Mouse (Mus musculus): Measurements from ENCODE around the gene Gm49368. TPM values are rescaled to one million over a fixed set of nuclear protein-coding genes. Genes with fewer than 3 reads are reported as not detected.
"Not testable (repeated sequence)": the region's sequence is repeated elsewhere in the genome, so short reads cannot be mapped to it uniquely, and the experiment has no call there.

The Gm49368 gene
- polyA plus RNA-seq, 1 experiment from 2014 or later: not detected

DNA sequence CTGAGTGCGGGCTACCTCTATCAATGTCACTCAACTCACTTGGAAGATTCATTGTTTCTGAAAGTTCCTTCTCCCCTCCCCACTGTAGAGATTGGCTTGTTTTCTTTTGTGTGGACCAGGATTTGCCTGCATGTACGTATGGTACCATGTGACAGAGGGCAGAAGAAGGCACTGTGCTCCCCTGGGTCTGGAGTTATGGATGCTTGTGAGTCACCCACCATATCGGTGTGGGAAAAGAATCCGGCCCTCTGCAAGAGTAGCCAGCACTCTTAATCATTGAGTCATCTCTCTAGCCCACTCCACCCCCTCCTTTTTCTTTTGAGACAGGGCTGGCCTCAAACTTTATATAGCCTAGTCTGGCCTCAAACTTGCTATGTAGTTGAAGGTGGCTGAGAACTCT, 37.6 kb upstream of the Gm49368 start:
- H3K9ac ChIP-seq (ENCODE audit: low read length): no peak overlapping the region
- no peaks in the 10 kb centered on the region for H3K36me3 ChIP-seq (ENCODE audit: control insufficient read depth, insufficient read depth, low read length)
- no peaks in the 10 kb centered on the region for H3K9me3 ChIP-seq (replicated peaks; ENCODE audit: control insufficient read depth, low read length)
- DNase-seq (ENCODE audit: low spot score) (no peak), ATAC-seq (no peak)
- no peak overlapping the region for H3K4me2 ChIP-seq (ENCODE audit: low read length)
- WGBS: 88% methylated on average over 4 of the region's 4 CpGs
- H3K4me1 ChIP-seq (ENCODE audit: control insufficient read depth, insufficient read depth, low read length): no peaks in the 10 kb centered on the region
- H3K27ac ChIP-seq (ENCODE audit: low read depth, low read length): no peak overlapping the region
- no peaks in the 10 kb centered on the region for H3K27me3 ChIP-seq (replicated peaks; ENCODE audit: control insufficient read depth, insufficient read depth, low read length)
- no peak overlapping the region for H3K4me3 ChIP-seq (ENCODE audit: low read depth, low read length)

DNA sequence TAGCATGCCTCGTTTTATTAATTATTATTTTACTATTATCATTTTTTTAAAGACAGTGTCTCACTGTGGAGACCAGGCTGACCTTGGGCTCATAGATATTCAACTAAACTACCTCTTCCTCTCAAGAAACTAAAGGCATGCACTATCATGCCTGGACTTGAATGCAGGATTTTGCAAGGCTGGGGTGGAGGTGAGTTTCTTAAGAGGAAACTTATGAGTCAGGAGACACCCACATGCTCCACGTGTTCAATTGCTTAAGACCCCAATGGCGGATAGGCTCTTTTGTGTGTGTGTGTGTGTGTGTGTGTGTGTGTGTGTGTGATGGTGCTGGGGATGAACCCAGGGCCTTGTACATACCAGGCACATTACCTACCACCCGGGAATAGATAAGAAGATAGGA, 37.1 kb upstream of the Gm49368 start:
- ATAC-seq (no peak), DNase-seq (ENCODE audit: low spot score) (no peak)
- H3K27me3 ChIP-seq (replicated peaks; ENCODE audit: control insufficient read depth, insufficient read depth, low read length): no peaks in the 10 kb centered on the region
- H3K4me3 ChIP-seq (ENCODE audit: low read depth, low read length): no peak overlapping the region
- H3K4me2 ChIP-seq (ENCODE audit: low read length): no peak overlapping the region
- no peak overlapping the region for H3K27ac ChIP-seq (ENCODE audit: low read depth, low read length)
- no peaks in the 10 kb centered on the region for H3K4me1 ChIP-seq (ENCODE audit: control insufficient read depth, insufficient read depth, low read length)
- no peaks in the 10 kb centered on the region for H3K9me3 ChIP-seq (replicated peaks; ENCODE audit: control insufficient read depth, low read length)
- no peaks in the 10 kb centered on the region for H3K36me3 ChIP-seq (ENCODE audit: control insufficient read depth, insufficient read depth, low read length)
- H3K9ac ChIP-seq (ENCODE audit: low read length): no peak overlapping the region
- WGBS: 78% methylated on average over 4 of the region's 4 CpGs

DNA sequence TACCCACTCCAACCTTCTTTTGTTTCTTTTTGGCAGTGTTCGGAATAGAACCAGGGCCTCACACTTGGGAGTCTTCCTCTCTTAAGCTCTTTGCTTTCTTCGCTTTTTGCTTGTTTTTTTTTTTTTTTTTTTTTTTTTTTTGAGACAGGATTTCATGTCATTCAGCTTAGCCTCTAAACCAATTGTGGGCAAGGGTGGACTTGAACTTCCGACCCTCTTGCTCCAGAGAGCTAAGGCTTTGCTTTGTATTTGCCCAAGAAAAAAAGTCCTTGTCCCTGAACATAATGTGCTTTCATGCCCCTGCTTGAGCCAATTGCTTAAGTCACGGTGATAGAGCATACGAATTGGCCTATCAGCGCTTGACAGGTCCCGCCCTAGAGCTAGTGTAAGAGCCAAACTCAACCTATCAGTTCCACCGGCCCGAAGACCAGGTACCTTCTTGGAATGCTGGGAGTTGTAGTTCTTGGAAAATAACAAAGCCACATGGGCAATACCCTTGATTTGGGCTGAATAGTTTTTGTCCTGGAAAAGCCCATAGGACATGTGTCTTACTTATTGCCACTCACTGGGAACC, 31.0 kb upstream of the Gm49368 start:
- no peaks in the 10 kb centered on the region for H3K9me3 ChIP-seq (replicated peaks; ENCODE audit: control insufficient read depth, low read length)
- H3K36me3 ChIP-seq (ENCODE audit: control insufficient read depth, insufficient read depth, low read length): no peaks in the 10 kb centered on the region
- H3K27me3 ChIP-seq (replicated peaks; ENCODE audit: control insufficient read depth, insufficient read depth, low read length): no peaks in the 10 kb centered on the region
- H3K27ac ChIP-seq (ENCODE audit: low read depth, low read length): no peak overlapping the region
- ATAC-seq (no peak), DNase-seq (ENCODE audit: low spot score) (peak; percentile 58)
- no peaks in the 10 kb centered on the region for H3K4me1 ChIP-seq (ENCODE audit: control insufficient read depth, insufficient read depth, low read length)
- 38% methylated on average over 9 of the region's 9 CpGs for WGBS
- H3K9ac ChIP-seq (ENCODE audit: low read length): no peak overlapping the region
- no peak overlapping the region for H3K4me2 ChIP-seq (ENCODE audit: low read length)
- H3K4me3 ChIP-seq (ENCODE audit: low read depth, low read length): no peak overlapping the region

- Histone ChIP-seq H3K4me3 (ENCODE audit: low read depth, low read length) (no peak overlapping the region), H3K9me3 (replicated peaks; ENCODE audit: control insufficient read depth, low read length) (no peaks in the 10 kb centered on the region), H3K4me1 (ENCODE audit: control insufficient read depth, insufficient read depth, low read length) (no peaks in the 10 kb centered on the region), H3K36me3 (ENCODE audit: control insufficient read depth, insufficient read depth, low read length) (no peaks in the 10 kb centered on the region), H3K27me3 (replicated peaks; ENCODE audit: control insufficient read depth, insufficient read depth, low read length) (no peaks in the 10 kb centered on the region), H3K4me2 (ENCODE audit: low read length) (no peak overlapping the region), H3K27ac (ENCODE audit: low read depth, low read length) (no peak overlapping the region), H3K9ac (ENCODE audit: low read length) (no peak overlapping the region)
- no peak for DNase-seq (ENCODE audit: low spot score)
- 88% methylated on average over 5 of the region's 5 CpGs for WGBS
- ATAC-seq: no peak
These were observed 30.0 kb upstream of the Gm49368 start for GRCm38 (mm10) chr7:128032290-128032988.

- DNase-seq (ENCODE audit: low spot score) (no peak), ATAC-seq (no peak)
- no peak overlapping the region for H3K4me2 ChIP-seq (ENCODE audit: low read length)
- no peak overlapping the region for H3K27ac ChIP-seq (ENCODE audit: low read depth, low read length)
- H3K9ac ChIP-seq (ENCODE audit: low read length): no peak overlapping the region
- 89% methylated on average over 3 of the region's 3 CpGs for WGBS
- no peaks in the 10 kb centered on the region for H3K36me3 ChIP-seq (ENCODE audit: control insufficient read depth, insufficient read depth, low read length)
- no peak overlapping the region for H3K4me3 ChIP-seq (ENCODE audit: low read depth, low read length)
- H3K27me3 ChIP-seq (replicated peaks; ENCODE audit: control insufficient read depth, insufficient read depth, low read length): no peaks in the 10 kb centered on the region
- no peaks in the 10 kb centered on the region for H3K9me3 ChIP-seq (replicated peaks; ENCODE audit: control insufficient read depth, low read length)
- H3K4me1 ChIP-seq (ENCODE audit: control insufficient read depth, insufficient read depth, low read length): no peaks in the 10 kb centered on the region
These were observed 29.5 kb upstream of the Gm49368 start for GRCm38 (mm10) chr7:128032989-128033293.

- no peak overlapping the region for H3K9ac ChIP-seq (ENCODE audit: low read length)
- H3K27ac ChIP-seq (ENCODE audit: low read depth, low read length): no peak overlapping the region
- no peaks in the 10 kb centered on the region for H3K9me3 ChIP-seq (replicated peaks; ENCODE audit: control insufficient read depth, low read length)
- H3K4me1 ChIP-seq (ENCODE audit: control insufficient read depth, insufficient read depth, low read length): no peaks in the 10 kb centered on the region
- H3K36me3 ChIP-seq (ENCODE audit: control insufficient read depth, insufficient read depth, low read length): no peaks in the 10 kb centered on the region
- H3K4me3 ChIP-seq (ENCODE audit: low read depth, low read length): no peak overlapping the region
- H3K4me2 ChIP-seq (ENCODE audit: low read length): no peak overlapping the region
- H3K27me3 ChIP-seq (replicated peaks; ENCODE audit: control insufficient read depth, insufficient read depth, low read length): no peaks in the 10 kb centered on the region
- 94% methylated on average over 4 of the region's 4 CpGs for WGBS
- ATAC-seq (no peak), DNase-seq (ENCODE audit: low spot score) (no peak)
These were observed 28.9 kb upstream of the Gm49368 start for GRCm38 (mm10) chr7:128033616-128034015.

- WGBS: 86% methylated on average over 15 of the region's 15 CpGs
These were observed 20.2 kb upstream of the Gm49368 start for GRCm38 (mm10) chr7:128042161-128042820.

DNA sequence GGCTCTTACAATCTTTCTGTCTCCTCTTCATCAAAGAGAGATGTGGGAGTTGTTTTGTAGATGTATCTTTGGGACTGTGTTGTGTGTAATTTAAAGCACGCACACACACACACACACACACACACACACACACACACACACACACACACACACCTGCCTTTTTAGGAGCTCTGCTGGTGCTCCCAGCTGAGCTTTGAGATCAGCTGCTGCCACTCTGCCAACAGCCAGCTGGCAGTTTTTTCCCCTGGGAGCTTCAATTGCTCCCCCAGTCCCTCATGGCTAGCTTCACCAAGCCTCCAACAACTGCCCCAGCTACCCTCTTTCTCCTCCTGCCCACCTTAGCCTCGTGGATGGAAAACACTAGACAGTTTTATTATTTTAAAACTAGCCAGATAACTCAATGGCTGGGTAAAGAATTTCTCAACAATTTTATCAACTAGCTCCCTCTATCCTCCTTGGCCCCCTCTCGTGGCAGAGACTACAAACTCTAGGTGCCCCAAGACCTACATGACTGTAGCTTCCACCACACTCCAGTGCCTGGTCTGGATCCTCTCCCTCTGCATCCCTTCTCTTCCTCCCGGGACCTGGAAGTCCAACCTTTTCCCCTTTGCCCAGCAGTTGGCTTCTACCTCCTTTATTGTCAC, 18.2 kb upstream of the Gm49368 start:
- Histone ChIP-seq H3K9me3 (replicated peaks; ENCODE audit: control insufficient read depth, low read length) (no peaks in the 10 kb centered on the region), H3K4me3 (ENCODE audit: low read depth, low read length) (no peak overlapping the region), H3K27me3 (replicated peaks; ENCODE audit: control insufficient read depth, insufficient read depth, low read length) (no peaks in the 10 kb centered on the region), H3K4me2 (ENCODE audit: low read length) (no peak overlapping the region), H3K4me1 (ENCODE audit: control insufficient read depth, insufficient read depth, low read length) (no peaks in the 10 kb centered on the region), H3K36me3 (ENCODE audit: control insufficient read depth, insufficient read depth, low read length) (no peaks in the 10 kb centered on the region), H3K9ac (ENCODE audit: low read length) (no peak overlapping the region), H3K27ac (ENCODE audit: low read depth, low read length) (no peak overlapping the region)
- DNase-seq (ENCODE audit: low spot score): no peak
- no peak for ATAC-seq
- 73% methylated on average over 4 of the region's 4 CpGs for WGBS

More at GRCm38 (mm10) chr7:128042161-128042820, 20.2 kb upstream of the Gm49368 start:
- not testable (repeated sequence) for H3K4me2 ChIP-seq (ENCODE audit: low read length); H3K27ac ChIP-seq (ENCODE audit: low read depth, low read length); H3K4me1 ChIP-seq (ENCODE audit: control insufficient read depth, insufficient read depth, low read length); DNase-seq (ENCODE audit: low spot score); H3K27me3 ChIP-seq (replicated peaks; ENCODE audit: control insufficient read depth, insufficient read depth, low read length); H3K4me3 ChIP-seq (ENCODE audit: low read depth, low read length); H3K36me3 ChIP-seq (ENCODE audit: control insufficient read depth, insufficient read depth, low read length); ATAC-seq; H3K9me3 ChIP-seq (replicated peaks; ENCODE audit: control insufficient read depth, low read length); H3K9ac ChIP-seq (ENCODE audit: low read length)

- Histone ChIP-seq H3K27ac (ENCODE audit: low read depth, low read length) (no peak overlapping the region), H3K36me3 (ENCODE audit: control insufficient read depth, insufficient read depth, low read length) (no peaks in the 10 kb centered on the region), H3K4me1 (ENCODE audit: control insufficient read depth, insufficient read depth, low read length) (no peaks in the 10 kb centered on the region), H3K27me3 (replicated peaks; ENCODE audit: control insufficient read depth, insufficient read depth, low read length) (no peaks in the 10 kb centered on the region), H3K4me2 (ENCODE audit: low read length) (no peak overlapping the region), H3K9ac (ENCODE audit: low read length) (no peak overlapping the region), H3K4me3 (ENCODE audit: low read depth, low read length) (no peak overlapping the region), H3K9me3 (replicated peaks; ENCODE audit: control insufficient read depth, low read length) (no peaks in the 10 kb centered on the region)
- ATAC-seq (no peak), DNase-seq (ENCODE audit: low spot score) (no peak)
- 72% methylated on average over 2 of the region's 2 CpGs for WGBS
These were observed 16.8 kb upstream of the Gm49368 start for GRCm38 (mm10) chr7:128045640-128046039.

Data from forebrain, embryonic 14.5 days (tissue).